Mouse (Mus musculus) liver, embryonic 13.5 days (tissue): ENCODE data around the gene Snx10. TPM values are rescaled to one million over a fixed set of nuclear protein-coding genes. Genes with fewer than 3 reads are reported as not detected.

Experiments used
- ATAC-seq: fragments of 200-750 bp; cut with Nextera tagmentation; 2 replicates; pipeline ENCODE4 v1.8.0; 2017; ENCODE audit warnings: low read depth, mild to moderate bottlenecking, moderate number of reproducible peaks, moderate library complexity
- DNase-seq: peaks from one replicate; pipeline ENCODE4 v3.0.0; 2022
- H3K27ac ChIP-seq: fragments of 300-500 bp; sonication (generic); 2 replicates; pipeline ENCODE4 v1.5.1; 2015; ENCODE audit warnings: moderate library complexity, mild to moderate bottlenecking, inconsistent platforms
- H3K27me3 ChIP-seq: fragments of 300-500 bp; sonication (generic); 2 replicates; pipeline ENCODE4 v1.6.1; 2015; ENCODE audit warnings: mild to moderate bottlenecking, inconsistent platforms
- H3K36me3 ChIP-seq: fragments of 300-500 bp; sonication (generic); 2 replicates; pipeline ENCODE4 v1.6.1; 2015; ENCODE audit warnings: mild to moderate bottlenecking, inconsistent platforms
- H3K4me1 ChIP-seq: fragments of 300-500 bp; sonication (generic); replicated peaks from 2 replicates; pipeline ENCODE4 v1.6.1; 2015; ENCODE audit warnings: inconsistent platforms
- H3K4me2 ChIP-seq: fragments of 300-500 bp; sonication (generic); 2 replicates; pipeline ENCODE4 v1.6.1; 2015; ENCODE audit warnings: inconsistent platforms, mild to moderate bottlenecking, moderate library complexity
- H3K4me3 ChIP-seq: fragments of 300-500 bp; sonication (generic); replicated peaks from 2 replicates; pipeline ENCODE4 v1.5.1; 2015; ENCODE audit warnings: mild to moderate bottlenecking, inconsistent platforms
- H3K9ac ChIP-seq: fragments of 300-500 bp; sonication (generic); 2 replicates; pipeline ENCODE4 v1.6.1; 2015; ENCODE audit warnings: mild to moderate bottlenecking, inconsistent platforms
- H3K9me3 ChIP-seq: fragments of 300-500 bp; sonication (generic); replicated peaks from 2 replicates; pipeline ENCODE4 v1.6.1; 2016; ENCODE audit warnings: inconsistent platforms
- WGBS: fragments of 180-500 bp; shearing (Covaris S2); methylation state at CpG from one replicate; pipeline ENCODE4 v1.1.7; 2015; ENCODE audit not compliant: insufficient replicate concordance; 5-methylcytosine and 5-hydroxymethylcytosine counted together
- polyA plus RNA-seq: library from polyadenylated mRNA; unstranded; fragments of >200 nt; fragmentation: Nextera tagmentation; extraction: Ambion mirVana; gene quantifications from 2 replicates; pipeline ENCODE4 v1.2.1, GENCODE M21; 2015

The Snx10 gene
- polyA plus RNA-seq, 1 experiment from 2014 or later: 5.0 TPM

DNA sequence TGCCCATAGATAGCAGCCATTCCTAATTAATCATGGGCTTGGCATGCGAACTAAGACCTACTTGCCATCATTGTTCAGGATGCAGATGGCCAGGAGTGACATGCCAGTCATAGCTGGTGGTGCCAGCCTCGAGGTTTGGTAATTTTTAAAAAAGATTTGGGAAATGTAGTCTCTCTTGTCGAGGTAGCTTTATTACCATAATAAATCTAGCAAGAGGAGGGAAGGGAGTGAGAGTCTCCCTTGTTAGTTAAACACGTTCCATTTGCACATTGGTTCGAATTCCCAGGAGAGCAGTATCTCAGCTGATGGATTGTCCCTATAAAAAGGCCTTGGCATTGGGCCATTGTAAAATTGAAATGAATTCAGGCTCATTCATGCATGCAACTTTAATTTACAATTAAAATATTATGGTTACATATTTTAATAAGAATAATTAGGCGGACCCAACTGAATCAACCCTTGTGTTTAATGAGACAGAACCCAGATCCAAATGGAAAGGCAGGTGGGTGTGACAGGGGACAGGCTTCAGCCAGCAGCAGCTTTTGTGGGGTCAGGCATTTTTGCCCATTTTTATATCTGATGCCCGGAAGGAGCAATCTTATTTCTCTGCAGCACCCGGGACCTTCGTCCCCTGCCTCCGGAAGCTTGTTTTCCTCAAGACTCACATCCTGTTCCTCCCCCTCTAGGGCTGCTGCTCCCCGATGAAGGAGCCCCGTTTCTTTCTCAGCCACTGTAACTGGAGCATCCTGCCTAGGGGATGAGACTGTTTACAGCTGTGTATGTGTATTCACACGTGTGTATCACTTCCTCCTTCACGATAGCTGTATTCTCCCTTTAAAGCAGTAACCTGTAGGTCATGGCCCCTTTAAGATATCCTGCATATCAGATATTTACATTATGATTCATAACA lies 43.3 kb downstream of the Snx10 start:
- no peaks in the 10 kb centered on the region for H3K9me3 ChIP-seq
- H3K27me3 ChIP-seq: no peaks in the 10 kb centered on the region
- no peak overlapping the region for H3K27ac ChIP-seq
- WGBS: 42% methylated on average over 14 of the region's 14 CpGs
- no peak overlapping the region for H3K4me3 ChIP-seq
- ATAC-seq (no peak), DNase-seq (no peak)
- H3K9ac ChIP-seq: no peak overlapping the region
- no peak overlapping the region for H3K4me2 ChIP-seq
- H3K36me3 ChIP-seq: no peaks in the 10 kb centered on the region
- H3K4me1 ChIP-seq: no peaks in the 10 kb centered on the region

DNA sequence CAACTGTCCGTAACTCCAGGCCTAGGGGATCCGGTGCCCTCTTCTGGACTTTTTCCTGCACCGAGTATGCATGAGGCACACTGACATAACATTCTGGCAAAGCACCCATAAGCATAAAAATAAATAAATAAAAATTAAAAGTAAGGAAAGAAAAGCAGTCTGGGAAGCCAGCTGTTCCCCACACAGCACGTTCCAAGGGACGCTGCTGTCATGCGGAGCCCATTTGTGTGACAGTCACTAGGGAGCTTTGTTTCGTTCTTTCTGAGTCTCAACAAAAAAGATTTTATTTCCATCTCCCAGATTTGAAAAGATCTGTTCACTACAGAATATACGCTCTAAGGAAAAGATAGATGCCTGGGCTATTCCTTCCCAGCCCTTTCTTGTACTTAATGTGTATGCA lies 45.4 kb downstream of the Snx10 start:
- no peak overlapping the region for H3K4me3 ChIP-seq
- H3K4me1 ChIP-seq: no peaks in the 10 kb centered on the region
- WGBS: 85% methylated on average over 8 of the region's 8 CpGs
- ATAC-seq: no peak
- no peak overlapping the region for H3K4me2 ChIP-seq
- no peaks in the 10 kb centered on the region for H3K27me3 ChIP-seq
- H3K9me3 ChIP-seq: no peaks in the 10 kb centered on the region
- no peak overlapping the region for H3K27ac ChIP-seq
- no peak for DNase-seq
- H3K36me3 ChIP-seq: no peaks in the 10 kb centered on the region
- no peak overlapping the region for H3K9ac ChIP-seq

DNA sequence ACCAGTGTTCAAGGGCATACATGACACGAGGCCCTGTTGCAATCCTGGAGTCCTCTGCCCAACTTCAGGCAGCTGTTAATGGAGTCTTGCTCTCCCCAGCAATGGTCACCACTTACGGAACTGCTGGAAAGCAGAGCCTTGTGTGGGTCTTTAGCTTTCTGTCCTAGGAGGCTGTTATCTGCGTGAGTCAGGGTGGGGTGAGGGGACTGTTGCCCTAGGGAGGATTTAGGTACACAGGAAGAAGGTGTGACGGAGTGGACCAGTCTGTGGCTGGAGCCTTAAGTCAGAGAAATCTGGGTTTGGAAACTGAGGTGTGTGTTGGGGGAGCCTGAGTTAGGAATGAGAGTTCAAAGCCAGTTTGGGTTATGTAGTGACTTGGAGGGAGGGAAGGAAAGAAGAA lies 49.4 kb downstream of the Snx10 start:
- no peaks in the 10 kb centered on the region for H3K27me3 ChIP-seq
- H3K9ac ChIP-seq: no peak overlapping the region
- no peak overlapping the region for H3K4me2 ChIP-seq
- ATAC-seq: no peak
- no peak overlapping the region for H3K27ac ChIP-seq
- no peaks in the 10 kb centered on the region for H3K9me3 ChIP-seq
- WGBS: 59% methylated on average over 4 of the region's 4 CpGs
- H3K4me3 ChIP-seq: no peak overlapping the region
- no peaks in the 10 kb centered on the region for H3K36me3 ChIP-seq
- no peak for DNase-seq
- H3K4me1 ChIP-seq: no peaks in the 10 kb centered on the region

DNA sequence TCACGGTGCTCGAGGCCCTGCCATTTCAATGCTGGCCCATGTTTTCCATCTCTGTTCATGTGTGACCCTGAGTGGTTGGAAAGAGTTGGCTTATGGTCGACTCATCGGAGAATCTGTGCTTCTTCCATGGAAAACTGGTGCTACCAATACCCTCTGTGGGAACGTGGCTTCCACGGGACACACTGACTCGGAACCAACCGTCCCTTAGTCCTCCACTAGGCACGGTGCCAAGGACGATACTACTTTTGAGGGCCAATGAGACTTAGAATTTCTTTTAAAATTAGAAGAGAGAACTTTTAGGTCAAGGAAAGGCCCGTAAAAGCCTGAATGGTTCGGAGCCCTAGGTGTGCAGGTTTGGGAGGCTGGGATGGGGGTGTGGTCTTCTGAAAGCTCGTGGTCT lies 50.4 kb downstream of the Snx10 start:
- DNase-seq (no peak), ATAC-seq (no peak)
- no peaks in the 10 kb centered on the region for H3K27me3 ChIP-seq
- 76% methylated on average over 13 of the region's 13 CpGs for WGBS
- no peak overlapping the region for H3K4me2 ChIP-seq
- no peak overlapping the region for H3K27ac ChIP-seq
- no peaks in the 10 kb centered on the region for H3K9me3 ChIP-seq
- no peaks in the 10 kb centered on the region for H3K4me1 ChIP-seq
- H3K9ac ChIP-seq: no peak overlapping the region
- H3K36me3 ChIP-seq: no peaks in the 10 kb centered on the region
- H3K4me3 ChIP-seq: no peak overlapping the region

DNA sequence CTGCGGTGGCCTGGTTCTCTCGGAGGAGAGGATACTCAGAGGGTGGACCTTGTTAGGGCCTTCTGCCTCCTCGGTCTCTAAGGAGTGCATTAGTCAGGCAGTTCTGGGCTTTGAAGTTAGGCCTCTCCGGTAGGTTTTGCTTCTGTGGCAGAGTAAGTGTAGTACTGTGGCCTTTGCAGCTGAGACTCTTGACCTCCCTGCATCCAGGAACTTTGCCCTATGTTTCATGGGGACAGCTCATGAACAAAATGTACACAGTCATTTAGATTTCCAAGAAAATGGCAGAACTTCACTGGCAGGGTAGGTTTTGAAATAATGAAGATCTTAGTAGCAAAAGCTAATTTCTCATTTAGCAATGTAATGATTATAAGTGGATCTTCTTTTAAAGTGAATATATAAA lies 54.7 kb downstream of the Snx10 start:
- 79% methylated on average over 4 of the region's 4 CpGs for WGBS
- Histone ChIP-seq H3K27me3 (no peaks in the 10 kb centered on the region), H3K9me3 (no peaks in the 10 kb centered on the region), H3K4me1 (no peaks in the 10 kb centered on the region), H3K4me3 (no peak overlapping the region), H3K4me2 (no peak overlapping the region), H3K9ac (no peak overlapping the region), H3K36me3 (no peaks in the 10 kb centered on the region), H3K27ac (no peak overlapping the region)
- no peak for DNase-seq
- no peak for ATAC-seq

DNA sequence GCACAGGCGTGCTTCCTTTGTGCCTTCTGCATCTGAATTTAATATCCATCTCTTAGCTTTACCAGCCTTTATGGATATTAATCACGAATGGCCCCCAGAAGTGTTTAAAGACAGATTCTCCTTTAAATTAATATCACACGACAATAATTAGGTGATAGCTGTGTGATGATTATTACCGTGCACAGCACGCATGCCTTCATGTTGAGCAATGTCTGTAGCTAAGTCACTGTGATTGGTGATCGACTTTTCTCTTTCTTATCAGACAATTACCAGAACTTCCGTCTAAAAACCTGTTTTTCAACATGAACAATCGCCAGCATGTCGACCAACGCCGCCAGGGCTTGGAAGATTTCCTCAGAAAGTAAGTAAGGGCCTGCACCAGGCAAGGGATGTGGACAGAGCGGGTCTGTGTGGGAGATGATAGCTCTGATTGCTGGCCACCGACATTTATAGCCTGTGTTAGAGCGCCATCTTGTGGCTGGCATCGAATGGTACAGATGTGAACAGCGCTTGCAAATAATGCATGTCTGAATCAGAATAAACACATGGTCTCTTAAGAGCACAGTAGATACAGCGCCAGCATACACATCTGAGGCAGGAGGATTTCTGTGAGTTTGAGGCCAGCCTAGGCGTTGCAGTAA lies 56.5 kb downstream of the Snx10 start:
- 17% methylated on average over 18 of the region's 18 CpGs for WGBS
- Histone ChIP-seq H3K27ac (no peak overlapping the region), H3K9me3 (no peaks in the 10 kb centered on the region), H3K27me3 (no peaks in the 10 kb centered on the region), H3K4me1 (no peaks in the 10 kb centered on the region), H3K36me3 (no peaks in the 10 kb centered on the region), H3K9ac (no peak overlapping the region), H3K4me3 (no peak overlapping the region), H3K4me2 (no peak overlapping the region)
- ATAC-seq (0 out of 2 replicates have a peak, but pooled peaks have one; percentile 36), DNase-seq (peak; percentile 44)

DNA sequence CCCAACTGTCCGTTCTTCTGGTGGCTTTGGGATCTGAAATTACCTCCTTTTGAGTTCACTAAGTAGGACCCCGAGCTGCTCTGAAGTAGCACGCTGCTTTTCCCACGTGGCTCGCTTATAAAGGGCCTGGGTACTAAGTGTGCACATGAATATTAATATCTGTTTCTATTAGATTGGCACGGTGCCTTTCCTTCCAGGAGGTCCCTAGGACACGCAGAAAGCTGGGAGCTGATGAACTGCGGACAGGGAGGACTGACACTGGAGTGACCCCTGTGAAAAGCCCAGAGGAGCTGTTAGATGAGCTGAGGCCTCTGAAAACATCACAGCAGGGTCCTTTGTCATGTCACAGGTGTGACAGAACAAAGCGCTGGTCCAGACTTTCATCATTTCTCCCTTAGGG lies 57.7 kb downstream of the Snx10 start:
- Histone ChIP-seq H3K4me2 (no peak overlapping the region), H3K4me3 (no peak overlapping the region), H3K9ac (no peak overlapping the region), H3K27me3 (no peaks in the 10 kb centered on the region), H3K27ac (no peak overlapping the region), H3K36me3 (no peaks in the 10 kb centered on the region), H3K4me1 (no peaks in the 10 kb centered on the region), H3K9me3 (no peaks in the 10 kb centered on the region)
- 83% methylated on average over 9 of the region's 9 CpGs for WGBS
- ATAC-seq: no peak
- DNase-seq: no peak

DNA sequence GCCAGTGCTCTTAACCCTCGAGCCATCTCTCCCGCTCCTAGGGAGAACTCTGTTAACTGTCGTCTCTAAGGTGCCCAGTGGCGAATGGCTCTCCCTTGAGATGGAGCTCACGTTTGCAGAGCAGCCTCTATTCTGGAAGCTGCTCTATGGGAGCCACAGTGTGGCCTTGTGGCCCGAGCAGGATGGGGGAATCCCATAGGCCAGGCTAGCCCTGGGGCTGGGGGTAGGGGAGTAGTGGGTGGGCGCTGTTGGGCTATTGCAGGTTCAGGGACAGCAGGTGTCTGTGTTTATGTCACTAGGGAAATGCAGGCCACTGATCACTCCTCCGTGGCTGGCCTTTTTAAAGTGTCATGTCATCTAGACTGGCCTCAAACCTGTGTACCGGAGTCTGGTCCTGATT lies 58.4 kb downstream of the Snx10 start:
- Histone ChIP-seq H3K9ac (no peak overlapping the region), H3K9me3 (no peaks in the 10 kb centered on the region), H3K27ac (no peak overlapping the region), H3K36me3 (no peaks in the 10 kb centered on the region), H3K4me2 (no peak overlapping the region), H3K27me3 (no peaks in the 10 kb centered on the region), H3K4me1 (no peaks in the 10 kb centered on the region), H3K4me3 (no peak overlapping the region)
- ATAC-seq (no peak), DNase-seq (no peak)
- 75% methylated on average over 9 of the region's 9 CpGs for WGBS

DNA sequence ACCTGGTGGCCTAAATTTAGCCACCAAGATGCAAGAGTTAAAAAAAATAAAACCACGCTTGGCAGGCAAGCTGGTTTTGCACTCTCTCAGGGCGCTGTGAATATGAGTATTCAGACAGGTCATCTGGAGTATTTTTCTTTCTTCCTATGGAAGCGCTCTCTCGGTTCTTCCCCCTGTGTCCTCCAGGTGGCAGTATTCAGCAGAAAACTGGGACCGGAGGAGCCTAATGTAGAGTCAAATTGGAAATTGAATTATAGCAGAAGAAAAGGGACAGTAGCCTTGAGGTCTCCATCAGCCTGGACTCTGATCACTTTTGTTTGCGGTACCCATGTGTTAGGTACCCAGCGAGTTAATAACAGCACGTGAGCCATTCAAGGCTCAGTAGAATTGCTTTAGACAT lies 62.3 kb downstream of the Snx10 start:
- Histone ChIP-seq H3K4me1 (no peaks in the 10 kb centered on the region), H3K36me3 (no peaks in the 10 kb centered on the region), H3K9ac (no peak overlapping the region), H3K27me3 (no peaks in the 10 kb centered on the region), H3K27ac (no peak overlapping the region), H3K4me2 (no peak overlapping the region), H3K4me3 (no peak overlapping the region), H3K9me3 (no peaks in the 10 kb centered on the region)
- 20% methylated on average over 8 of the region's 8 CpGs for WGBS
- ATAC-seq (no peak), DNase-seq (peak; percentile 12)

DNA sequence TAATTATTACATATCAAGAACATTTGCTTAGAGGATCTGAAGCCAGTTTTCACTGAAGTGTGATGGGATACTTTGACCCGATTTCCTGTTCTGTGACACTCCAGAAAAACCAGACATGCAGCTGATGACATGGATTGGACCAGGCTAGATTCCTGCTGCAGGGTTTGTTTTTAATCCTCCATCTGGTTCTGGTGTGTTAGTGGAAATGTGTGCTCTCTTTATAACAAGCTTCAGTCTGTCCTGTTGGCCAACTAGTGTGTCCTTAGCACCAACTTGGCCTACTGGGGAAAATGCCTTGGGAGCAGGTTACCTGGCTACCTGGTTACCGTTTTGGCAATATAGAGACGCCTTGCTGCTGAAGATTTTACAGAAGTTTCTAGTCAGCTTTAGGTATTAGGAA lies 63.6 kb downstream of the Snx10 start:
- Histone ChIP-seq H3K36me3 (no peaks in the 10 kb centered on the region), H3K4me3 (no peak overlapping the region), H3K4me1 (peaks cover 2% of the 10 kb centered on the region), H3K4me2 (no peak overlapping the region), H3K9ac (no peak overlapping the region), H3K27me3 (peaks cover 3% of the 10 kb centered on the region), H3K27ac (no peak overlapping the region), H3K9me3 (no peaks in the 10 kb centered on the region)
- DNase-seq: no peak
- ATAC-seq: no peak
- WGBS: 72% methylated on average over 3 of the region's 3 CpGs

DNA sequence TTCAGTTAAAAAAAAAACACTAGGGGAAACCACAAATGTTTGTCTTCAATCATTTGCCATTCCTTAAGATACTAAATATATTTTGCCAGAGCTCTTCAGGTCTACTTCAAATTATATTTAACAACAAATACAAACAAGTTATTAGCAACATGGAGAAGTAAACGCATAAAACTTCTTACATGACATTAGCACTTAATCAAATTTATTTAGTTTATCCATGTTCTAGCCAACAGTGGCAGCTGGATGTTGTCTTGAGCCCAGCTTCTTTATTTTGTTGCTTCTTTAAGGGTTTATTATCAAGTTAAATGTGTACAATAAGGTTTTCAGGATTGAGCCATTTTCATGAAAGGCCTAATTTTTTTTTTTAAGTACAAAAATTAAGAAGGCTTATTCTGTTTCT lies 67.6 kb downstream of the Snx10 start:
- DNase-seq (no peak), ATAC-seq (no peak)
- H3K27ac ChIP-seq: no peak overlapping the region
- WGBS: 61% methylated on average over 1 of the region's 1 CpGs
- no peaks in the 10 kb centered on the region for H3K36me3 ChIP-seq
- H3K4me2 ChIP-seq: no peak overlapping the region
- no peak overlapping the region for H3K4me3 ChIP-seq
- no peaks in the 10 kb centered on the region for H3K9me3 ChIP-seq
- peaks cover 10% of the 10 kb centered on the region for H3K27me3 ChIP-seq
- peaks cover 7% of the 10 kb centered on the region for H3K4me1 ChIP-seq
- no peak overlapping the region for H3K9ac ChIP-seq

DNA sequence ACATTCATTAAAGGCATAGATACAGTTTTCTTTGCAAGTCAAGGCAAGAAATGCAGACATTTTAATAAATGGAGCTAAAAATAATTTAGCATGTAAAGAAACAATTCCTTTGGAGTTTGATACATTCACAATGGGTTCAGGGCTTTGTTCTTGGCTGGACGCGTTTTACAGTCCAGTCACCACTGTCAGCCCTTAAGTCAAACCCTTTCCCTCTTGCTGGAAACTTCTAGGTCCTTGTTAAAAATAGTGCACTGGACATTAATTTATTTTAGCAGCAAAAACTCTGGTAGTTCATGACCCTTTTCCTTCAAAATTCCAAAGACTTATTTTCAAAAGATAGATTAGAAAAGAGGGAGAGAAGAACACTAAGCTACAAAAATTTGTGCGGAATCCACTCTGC lies 68.1 kb downstream of the Snx10 start:
- peaks cover 7% of the 10 kb centered on the region for H3K4me1 ChIP-seq
- peaks cover 10% of the 10 kb centered on the region for H3K27me3 ChIP-seq
- ATAC-seq (no peak), DNase-seq (no peak)
- peak overlapping the region; percentile 64 for H3K4me2 ChIP-seq
- 63% methylated on average over 3 of the region's 3 CpGs for WGBS
- H3K4me3 ChIP-seq: no peak overlapping the region
- no peaks in the 10 kb centered on the region for H3K36me3 ChIP-seq
- H3K9me3 ChIP-seq: no peaks in the 10 kb centered on the region
- H3K27ac ChIP-seq: no peak overlapping the region
- H3K9ac ChIP-seq: no peak overlapping the region
